Mouse (Mus musculus): ENCODE results near the gene Gfy.

DNA sequence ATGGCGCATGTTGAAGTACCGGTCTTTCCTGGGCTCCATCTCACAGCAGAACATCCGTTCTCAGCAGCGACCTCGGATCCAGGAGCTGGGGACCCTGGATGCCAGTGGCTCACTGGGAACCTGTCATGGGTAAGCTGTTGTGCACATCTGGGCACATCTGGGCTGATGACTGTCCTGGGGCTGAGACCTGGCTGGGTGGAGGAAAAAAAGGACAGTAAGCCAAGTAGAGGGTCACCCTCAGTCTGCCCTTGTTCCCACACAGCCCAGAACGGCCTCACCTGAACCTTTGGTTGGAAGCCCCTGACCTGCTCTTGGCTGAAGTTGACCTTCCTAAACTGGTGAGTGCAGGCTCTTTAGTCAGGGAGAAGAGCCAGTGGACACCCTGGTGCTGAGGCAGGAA, 20.4 kb downstream of the Gfy start:
- TF ChIP-seq CTCF (conservative IDR thresholded peaks at IDR 0.05; ENCODE audit: insufficient read depth, insufficient read length, low read depth, low read length) = no peak
- TF ChIP-seq POLR2A (IDR thresholded peaks at IDR 0.05; ENCODE audit: low read depth, low read length) = no peak

Measured in kidney, adult 2 months (tissue).